Mouse (Mus musculus): ENCODE results near the gene Wscd2. TPM values are rescaled to one million over a fixed set of nuclear protein-coding genes. Genes with fewer than 3 reads are reported as not detected.

The Wscd2 gene
- polyA plus RNA-seq, 1 experiment from 2014 or later = 2.2 TPM

DNA sequence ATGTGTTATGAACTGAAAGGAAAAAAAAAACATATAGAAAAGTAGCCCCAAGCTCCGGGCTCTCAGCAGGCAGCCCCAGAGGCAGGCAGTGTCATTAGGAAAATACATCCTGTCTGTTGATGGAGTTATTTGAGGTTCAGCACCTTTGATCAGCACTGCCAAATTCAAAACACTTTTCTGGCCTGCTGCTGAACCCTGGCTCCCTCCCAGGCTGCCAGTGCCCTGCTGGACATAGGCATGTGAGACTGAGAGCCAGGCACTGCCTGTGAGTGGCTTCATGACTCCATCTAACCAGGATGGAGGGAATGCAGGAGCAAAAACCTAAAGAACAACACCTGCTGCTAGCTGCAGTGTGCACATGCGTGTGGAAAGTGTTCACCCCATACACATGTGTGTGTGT, 64.4 kb downstream of the Wscd2 start:
- Histone ChIP-seq H3K27ac (replicated peaks; ENCODE audit: low read depth, low read length) (no peak overlapping the region), H3K36me3 (replicated peaks; ENCODE audit: control insufficient read depth, insufficient read depth, low read depth, low read length) (no peaks in the 10 kb centered on the region), H3K9me3 (replicated peaks; ENCODE audit: control insufficient read depth, low read length) (no peaks in the 10 kb centered on the region), H3K4me2 (ENCODE audit: low read depth, low read length) (no peak overlapping the region), H3K9ac (replicated peaks; ENCODE audit: low read length) (no peak overlapping the region), H3K27me3 (ENCODE audit: control insufficient read depth, insufficient read depth, low read length) (peaks cover 2% of the 10 kb centered on the region; the same call in 1 of the 2 replicates), H3K4me3 (ENCODE audit: low read depth, low read length) (no peak overlapping the region), H3K4me1 (ENCODE audit: control insufficient read depth, insufficient read depth, low read length) (no peaks in the 10 kb centered on the region)
- 65% methylated on average over 2 of the region's 2 CpGs for WGBS
- ATAC-seq (replicated peaks; ENCODE audit: insufficient number of reproducible peaks, low FRiP score, low TSS enrichment, low read depth) (no peak), DNase-seq (ENCODE audit: low spot score) (no peak)

- no peak for ATAC-seq (replicated peaks; ENCODE audit: insufficient number of reproducible peaks, low FRiP score, low TSS enrichment, low read depth)
- no peak overlapping the region for H3K27ac ChIP-seq (replicated peaks; ENCODE audit: low read depth, low read length)
- H3K9ac ChIP-seq (replicated peaks; ENCODE audit: low read length) = no peak overlapping the region
- H3K4me1 ChIP-seq (ENCODE audit: control insufficient read depth, insufficient read depth, low read length) = no peaks in the 10 kb centered on the region
- H3K36me3 ChIP-seq (replicated peaks; ENCODE audit: control insufficient read depth, insufficient read depth, low read depth, low read length) = no peaks in the 10 kb centered on the region
- H3K27me3 ChIP-seq (ENCODE audit: control insufficient read depth, insufficient read depth, low read length) = peaks cover 2% of the 10 kb centered on the region; the same call in 1 of the 2 replicates
- no peak for DNase-seq (ENCODE audit: low spot score)
- no peak overlapping the region for H3K4me2 ChIP-seq (ENCODE audit: low read depth, low read length)
- H3K4me3 ChIP-seq (ENCODE audit: low read depth, low read length) = no peak overlapping the region
- H3K9me3 ChIP-seq (replicated peaks; ENCODE audit: control insufficient read depth, low read length) = no peaks in the 10 kb centered on the region
- WGBS = 73% methylated on average over 2 of the region's 2 CpGs
Measured at GRCm38 (mm10) chr5:113555684-113556083, 65.6 kb downstream of the Wscd2 start.

DNA sequence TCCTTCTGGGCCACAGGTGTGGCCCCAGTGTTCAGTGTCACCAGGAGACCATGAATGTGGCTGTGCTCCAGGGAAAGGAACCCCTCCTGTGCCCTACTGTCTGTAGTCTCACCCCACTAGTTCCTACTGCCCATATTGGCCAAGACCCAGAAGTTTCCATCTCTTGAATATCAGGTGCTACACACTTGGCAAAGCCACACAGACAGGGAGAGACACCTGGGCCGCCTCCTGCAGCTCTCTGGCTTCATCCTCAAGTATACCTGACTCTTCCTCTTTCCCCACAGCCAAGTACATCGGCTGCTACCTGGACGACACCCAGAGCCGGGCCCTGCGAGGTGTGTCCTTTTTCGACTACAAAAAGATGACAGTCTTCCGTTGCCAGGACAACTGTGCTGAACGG, 67.9 kb downstream of the Wscd2 start:
- Histone ChIP-seq H3K9me3 (replicated peaks; ENCODE audit: control insufficient read depth, low read length) (no peaks in the 10 kb centered on the region), H3K27ac (replicated peaks; ENCODE audit: low read depth, low read length) (no peak overlapping the region), H3K27me3 (ENCODE audit: control insufficient read depth, insufficient read depth, low read length) (no peaks in the 10 kb centered on the region), H3K4me1 (ENCODE audit: control insufficient read depth, insufficient read depth, low read length) (no peaks in the 10 kb centered on the region), H3K9ac (replicated peaks; ENCODE audit: low read length) (no peak overlapping the region), H3K4me3 (ENCODE audit: low read depth, low read length) (no peak overlapping the region), H3K4me2 (ENCODE audit: low read depth, low read length) (no peak overlapping the region), H3K36me3 (replicated peaks; ENCODE audit: control insufficient read depth, insufficient read depth, low read depth, low read length) (no peaks in the 10 kb centered on the region)
- ATAC-seq (replicated peaks; ENCODE audit: insufficient number of reproducible peaks, low FRiP score, low TSS enrichment, low read depth) (no peak), DNase-seq (ENCODE audit: low spot score) (no peak)
- 89% methylated on average over 8 of the region's 8 CpGs for WGBS

DNA sequence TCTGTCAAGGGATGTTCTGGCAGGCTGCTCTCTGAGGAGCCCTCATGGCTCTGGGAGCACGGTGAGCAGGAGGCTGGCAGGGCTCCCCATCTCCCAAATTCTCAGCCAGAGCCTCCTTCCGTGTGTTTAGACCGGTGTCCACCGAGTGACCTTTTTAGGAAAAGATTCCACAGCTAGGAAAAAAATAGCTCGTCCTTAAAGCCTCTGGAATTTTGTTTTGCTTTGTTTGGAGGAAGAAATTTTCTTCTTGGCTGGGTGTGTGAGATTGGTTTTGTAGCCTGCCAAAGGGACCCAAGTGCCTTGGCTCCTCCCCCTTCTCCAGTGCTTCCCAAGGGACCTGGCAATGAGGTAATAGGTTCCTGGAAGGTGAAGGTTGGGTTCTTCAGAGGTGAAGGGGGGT, 69.5 kb downstream of the Wscd2 start:
- Histone ChIP-seq H3K27ac (replicated peaks; ENCODE audit: low read depth, low read length) (no peak overlapping the region), H3K9ac (replicated peaks; ENCODE audit: low read length) (no peak overlapping the region), H3K4me2 (ENCODE audit: low read depth, low read length) (no peak overlapping the region), H3K4me1 (ENCODE audit: control insufficient read depth, insufficient read depth, low read length) (no peaks in the 10 kb centered on the region), H3K27me3 (ENCODE audit: control insufficient read depth, insufficient read depth, low read length) (no peaks in the 10 kb centered on the region), H3K36me3 (replicated peaks; ENCODE audit: control insufficient read depth, insufficient read depth, low read depth, low read length) (no peaks in the 10 kb centered on the region), H3K9me3 (replicated peaks; ENCODE audit: control insufficient read depth, low read length) (no peaks in the 10 kb centered on the region), H3K4me3 (ENCODE audit: low read depth, low read length) (no peak overlapping the region)
- ATAC-seq (replicated peaks; ENCODE audit: insufficient number of reproducible peaks, low FRiP score, low TSS enrichment, low read depth) (no peak), DNase-seq (ENCODE audit: low spot score) (no peak)
- WGBS = 73% methylated on average over 5 of the region's 5 CpGs

- 17% methylated on average over 4 of the region's 4 CpGs for WGBS
- no peak overlapping the region for H3K4me2 ChIP-seq (ENCODE audit: low read depth, low read length)
- no peaks in the 10 kb centered on the region for H3K4me1 ChIP-seq (ENCODE audit: control insufficient read depth, insufficient read depth, low read length)
- no peak overlapping the region for H3K9ac ChIP-seq (replicated peaks; ENCODE audit: low read length)
- H3K9me3 ChIP-seq (replicated peaks; ENCODE audit: control insufficient read depth, low read length) = no peaks in the 10 kb centered on the region
- no peak overlapping the region for H3K27ac ChIP-seq (replicated peaks; ENCODE audit: low read depth, low read length)
- no peaks in the 10 kb centered on the region for H3K27me3 ChIP-seq (ENCODE audit: control insufficient read depth, insufficient read depth, low read length)
- H3K36me3 ChIP-seq (replicated peaks; ENCODE audit: control insufficient read depth, insufficient read depth, low read depth, low read length) = no peaks in the 10 kb centered on the region
- peak; percentile 57 for DNase-seq (ENCODE audit: low spot score)
- H3K4me3 ChIP-seq (ENCODE audit: low read depth, low read length) = no peak overlapping the region
- ATAC-seq (replicated peaks; ENCODE audit: insufficient number of reproducible peaks, low FRiP score, low TSS enrichment, low read depth) = no peak
Measured at GRCm38 (mm10) chr5:113564463-113564862, 74.3 kb downstream of the Wscd2 start.

DNA sequence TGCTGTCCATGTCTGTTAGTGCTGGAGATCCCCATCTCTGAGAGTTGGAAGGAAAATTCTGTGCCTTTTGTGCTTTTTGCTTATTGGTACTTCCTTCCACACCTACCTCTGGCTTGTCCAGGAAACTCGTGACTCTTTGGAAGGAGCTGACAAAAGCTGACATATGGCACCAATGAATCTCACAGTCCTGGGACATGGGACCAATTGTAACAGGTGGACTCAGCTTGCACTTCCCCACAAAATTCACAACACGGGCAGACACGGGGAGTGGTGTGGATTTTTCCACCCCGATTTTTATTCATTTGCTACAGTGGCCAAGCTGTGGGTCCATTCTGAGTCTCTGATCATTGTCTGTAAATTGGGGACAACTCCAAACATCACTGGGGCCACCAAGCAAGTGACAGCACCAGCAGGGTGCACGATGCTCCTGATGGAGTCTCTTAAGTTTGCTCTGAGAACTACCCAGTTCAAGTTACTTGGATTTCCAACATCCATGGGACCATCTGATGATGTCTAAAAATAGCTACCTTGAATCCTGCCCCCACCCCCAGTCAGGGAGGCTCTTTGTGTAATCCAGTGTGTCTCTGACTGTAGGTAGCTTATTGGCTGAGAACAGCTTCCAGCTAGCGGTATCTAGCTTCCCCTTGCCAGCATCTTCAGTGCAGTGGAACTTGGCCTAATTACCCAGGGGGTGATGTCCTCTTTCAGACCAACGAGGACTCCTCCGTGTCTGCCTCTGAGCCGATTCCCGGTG, 75.1 kb downstream of the Wscd2 start:
- Histone ChIP-seq H3K9ac (replicated peaks; ENCODE audit: low read length) (no peak overlapping the region), H3K27ac (replicated peaks; ENCODE audit: low read depth, low read length) (no peak overlapping the region), H3K4me3 (ENCODE audit: low read depth, low read length) (no peak overlapping the region), H3K36me3 (replicated peaks; ENCODE audit: control insufficient read depth, insufficient read depth, low read depth, low read length) (no peaks in the 10 kb centered on the region), H3K4me1 (ENCODE audit: control insufficient read depth, insufficient read depth, low read length) (no peaks in the 10 kb centered on the region), H3K4me2 (ENCODE audit: low read depth, low read length) (no peak overlapping the region), H3K9me3 (replicated peaks; ENCODE audit: control insufficient read depth, low read length) (no peaks in the 10 kb centered on the region), H3K27me3 (ENCODE audit: control insufficient read depth, insufficient read depth, low read length) (no peaks in the 10 kb centered on the region)
- 77% methylated on average over 10 of the region's 10 CpGs for WGBS
- ATAC-seq (replicated peaks; ENCODE audit: insufficient number of reproducible peaks, low FRiP score, low TSS enrichment, low read depth) (no peak), DNase-seq (ENCODE audit: low spot score) (no peak)

DNA sequence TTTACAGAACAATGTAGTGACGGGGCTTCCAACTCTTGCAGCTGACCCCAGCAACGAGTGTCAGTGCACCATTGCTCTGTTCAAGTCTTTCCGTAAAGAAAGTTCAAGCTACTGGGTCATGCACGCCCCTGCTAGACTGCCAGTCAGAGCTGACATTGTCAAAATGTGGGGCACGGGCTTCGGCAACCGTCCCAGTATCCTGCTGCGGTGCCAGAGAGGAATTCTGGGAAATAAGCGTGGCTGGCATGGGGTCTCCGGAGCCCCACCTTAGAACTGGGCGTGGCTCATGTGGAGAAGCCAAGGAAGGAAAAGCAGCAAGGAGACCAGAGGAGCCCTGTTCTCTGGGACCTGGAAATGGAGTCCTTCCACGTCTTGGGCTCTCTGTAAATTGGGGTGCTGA, 75.7 kb downstream of the Wscd2 start:
- Histone ChIP-seq H3K36me3 (replicated peaks; ENCODE audit: control insufficient read depth, insufficient read depth, low read depth, low read length) (no peaks in the 10 kb centered on the region), H3K4me1 (ENCODE audit: control insufficient read depth, insufficient read depth, low read length) (no peaks in the 10 kb centered on the region; the same call in 1 of the 2 replicates), H3K4me3 (ENCODE audit: low read depth, low read length) (no peak overlapping the region), H3K4me2 (ENCODE audit: low read depth, low read length) (no peak overlapping the region), H3K9ac (replicated peaks; ENCODE audit: low read length) (no peak overlapping the region), H3K27me3 (ENCODE audit: control insufficient read depth, insufficient read depth, low read length) (no peaks in the 10 kb centered on the region), H3K9me3 (replicated peaks; ENCODE audit: control insufficient read depth, low read length) (no peaks in the 10 kb centered on the region), H3K27ac (replicated peaks; ENCODE audit: low read depth, low read length) (no peak overlapping the region)
- ATAC-seq (replicated peaks; ENCODE audit: insufficient number of reproducible peaks, low FRiP score, low TSS enrichment, low read depth) (no peak), DNase-seq (ENCODE audit: low spot score) (no peak)
- 73% methylated on average over 12 of the region's 12 CpGs for WGBS

- ATAC-seq (replicated peaks; ENCODE audit: insufficient number of reproducible peaks, low FRiP score, low TSS enrichment, low read depth) (0 out of 2 replicates have a peak, but pooled peaks have one; percentile 34), DNase-seq (ENCODE audit: low spot score) (peak; percentile 80)
- Histone ChIP-seq H3K4me1 (ENCODE audit: control insufficient read depth, insufficient read depth, low read length) (no peaks in the 10 kb centered on the region; the same call in 1 of the 2 replicates), H3K27ac (replicated peaks; ENCODE audit: low read depth, low read length) (no peak overlapping the region), H3K27me3 (ENCODE audit: control insufficient read depth, insufficient read depth, low read length) (no peaks in the 10 kb centered on the region), H3K4me3 (ENCODE audit: low read depth, low read length) (no peak overlapping the region), H3K4me2 (ENCODE audit: low read depth, low read length) (no peak overlapping the region), H3K9ac (replicated peaks; ENCODE audit: low read length) (no peak overlapping the region), H3K9me3 (replicated peaks; ENCODE audit: control insufficient read depth, low read length) (no peaks in the 10 kb centered on the region), H3K36me3 (replicated peaks; ENCODE audit: control insufficient read depth, insufficient read depth, low read depth, low read length) (no peaks in the 10 kb centered on the region)
- 26% methylated on average over 7 of the region's 7 CpGs for WGBS
Measured at GRCm38 (mm10) chr5:113570056-113570717, 80.1 kb downstream of the Wscd2 start.
